Mouse (Mus musculus) CD8-positive naive resting alpha-beta T cell, adult 2 months (primary cell): ENCODE results near the gene Ltc4s.

ENCODE experiments used
- DNase-seq, 2 experiments: peaks; one replicate each; pipeline ENCODE4 v3.0.0; 2022; ENCODE audit warnings: low read depth in 2 of 2, low spot score in 2 of 2

Ltc4s gene

GRCm38 (mm10) chr11:50224671-50225530 is 13.5 kb downstream of the Ltc4s start:
- DNase-seq = peak in 1 of 2 experiments; percentile 34

- no peak for DNase-seq
These were observed 14.4 kb downstream of the Ltc4s start for GRCm38 (mm10) chr11:50223783-50224662.

- no peak for DNase-seq
These were observed 15.7 kb downstream of the Ltc4s start for GRCm38 (mm10) chr11:50222559-50223276.

GRCm38 (mm10) chr11:50219833-50220232 is 18.6 kb downstream of the Ltc4s start:
- no peak for DNase-seq

GRCm38 (mm10) chr11:50217811-50218210 is 20.6 kb downstream of the Ltc4s start:
- DNase-seq = no peak

- no peak for DNase-seq
These were observed 21.6 kb downstream of the Ltc4s start for GRCm38 (mm10) chr11:50216724-50217366.

GRCm38 (mm10) chr11:50215633-50216032 is 22.8 kb downstream of the Ltc4s start:
- DNase-seq = no peak

GRCm38 (mm10) chr11:50214631-50215030 is 23.8 kb downstream of the Ltc4s start:
- no peak for DNase-seq

GRCm38 (mm10) chr11:50212848-50213758 is 25.3 kb downstream of the Ltc4s start:
- no peak for DNase-seq

GRCm38 (mm10) chr11:50212060-50212739 is 26.2 kb downstream of the Ltc4s start:
- no peak for DNase-seq

- DNase-seq = no peak
These were observed 26.9 kb downstream of the Ltc4s start for GRCm38 (mm10) chr11:50211322-50212059.

GRCm38 (mm10) chr11:50210505-50211151 is 27.8 kb downstream of the Ltc4s start, which contains the start of the genes Sqstm1 and Mgat4b:
Sqstm1 (minus strand) TSS chr11:50210827.
Mgat4b (plus strand) TSS chr11:50210890.
- DNase-seq = peak; percentile 79 to 84

- DNase-seq = peak; percentile 84 to 92
These were observed 28.3 kb downstream of the Ltc4s start for GRCm38 (mm10) chr11:50210101-50210504.

GRCm38 (mm10) chr11:50208039-50208438 is 30.4 kb downstream of the Ltc4s start:
- DNase-seq = no peak

- DNase-seq = no peak
These were observed 31.1 kb downstream of the Ltc4s start for GRCm38 (mm10) chr11:50207344-50207743.

- DNase-seq = no peak
These were observed 32.4 kb downstream of the Ltc4s start for GRCm38 (mm10) chr11:50206037-50206436.

GRCm38 (mm10) chr11:50205434-50205833 is 33.0 kb downstream of the Ltc4s start:
- no peak for DNase-seq

GRCm38 (mm10) chr11:50203302-50203827 is 35.1 kb downstream of the Ltc4s start:
- DNase-seq = no peak
